Mouse (Mus musculus) NIH3T3 (cell line): ENCODE measurements around the gene Axin1.
"Not testable (repeated sequence)": the region's sequence is repeated elsewhere in the genome, so short reads cannot be mapped to it uniquely, and the experiment has no call there.

Source experiments
- DNase-seq: peaks from one replicate; pipeline ENCODE4 v3.0.0-alpha.2; 2012; ENCODE audit warnings: low read depth

Gene Axin1

GRCm38 (mm10) chr17:26119766-26120710, 18.4 kb upstream of the Axin1 start:
- peak; percentile 90 for DNase-seq

GRCm38 (mm10) chr17:26122431-26123140, 15.9 kb upstream of the Axin1 start:
- DNase-seq = no peak

DNA sequence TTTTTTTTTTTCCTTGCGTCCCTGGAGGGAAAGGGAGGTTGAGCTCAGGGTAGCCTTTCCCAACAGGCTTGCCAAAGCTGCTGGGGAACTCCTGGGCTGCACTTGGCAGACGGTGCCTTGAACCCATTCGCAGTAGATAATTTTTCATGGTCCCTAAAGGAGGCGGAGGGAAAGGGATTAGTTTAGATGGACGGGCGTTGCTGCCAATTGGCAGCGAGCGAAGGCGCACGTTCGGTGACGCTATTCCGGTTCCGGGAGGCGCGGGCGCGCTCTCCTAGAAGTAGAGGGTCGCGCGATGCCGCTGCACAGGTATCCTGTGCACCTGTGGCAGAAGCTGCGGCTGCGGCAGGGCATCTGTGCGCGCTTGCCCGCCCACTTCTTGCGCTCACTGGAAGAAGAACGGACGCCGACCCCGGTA, 15.2 kb upstream of the Axin1 start, which contains the start of gene Mrpl28:
TSS of gene Mrpl28 (plus strand) at position 234 of the 418 bp plus-strand sequence.
- DNase-seq = peak; percentile 100

- DNase-seq = no peak
These were observed 13.9 kb upstream of the Axin1 start for GRCm38 (mm10) chr17:26124560-26124959.

- no peak for DNase-seq
These were observed 13.3 kb upstream of the Axin1 start for GRCm38 (mm10) chr17:26125226-26125625.

DNA sequence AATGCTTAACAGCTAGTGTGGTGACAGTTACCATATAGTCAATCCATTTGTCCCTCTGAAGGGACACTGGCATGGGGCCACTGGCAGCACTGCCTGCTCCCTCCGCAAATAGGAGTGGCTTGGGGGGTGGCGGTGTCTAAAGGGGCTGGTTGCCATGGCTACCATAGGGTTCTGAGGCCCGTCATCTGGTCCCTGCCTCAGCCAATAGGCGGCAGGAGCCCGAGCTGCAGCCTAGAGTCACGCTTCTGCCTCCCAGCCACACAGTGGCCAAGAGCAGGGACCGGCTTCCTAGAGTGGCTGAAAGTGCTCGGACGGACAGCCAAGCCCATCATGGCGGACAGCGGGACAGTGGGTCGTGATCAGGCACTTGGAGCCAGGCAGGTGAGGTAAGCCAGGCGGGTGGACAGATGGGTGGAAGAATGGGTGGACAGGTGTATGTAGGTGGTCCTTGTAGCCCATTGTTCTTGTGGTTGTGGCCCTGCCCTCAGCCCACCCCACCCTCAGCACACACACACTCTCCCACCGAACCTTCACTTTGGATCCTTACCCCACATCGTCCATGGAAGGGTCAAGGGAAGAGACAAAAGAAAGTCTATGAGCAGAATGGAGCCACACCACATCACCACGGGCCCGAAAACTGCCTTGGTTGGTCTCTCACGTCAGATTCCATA, 7.3 kb upstream of the Axin1 start:
- no peak for DNase-seq

GRCm38 (mm10) chr17:26131856-26132853, 6.3 kb upstream of the Axin1 start:
- DNase-seq = no peak

- DNase-seq = no peak
These were observed 1.3 kb upstream of the Axin1 start for GRCm38 (mm10) chr17:26137106-26137750.

- DNase-seq = no peak
These were observed 747 bp upstream of the Axin1 start for GRCm38 (mm10) chr17:26137751-26138130.

DNA sequence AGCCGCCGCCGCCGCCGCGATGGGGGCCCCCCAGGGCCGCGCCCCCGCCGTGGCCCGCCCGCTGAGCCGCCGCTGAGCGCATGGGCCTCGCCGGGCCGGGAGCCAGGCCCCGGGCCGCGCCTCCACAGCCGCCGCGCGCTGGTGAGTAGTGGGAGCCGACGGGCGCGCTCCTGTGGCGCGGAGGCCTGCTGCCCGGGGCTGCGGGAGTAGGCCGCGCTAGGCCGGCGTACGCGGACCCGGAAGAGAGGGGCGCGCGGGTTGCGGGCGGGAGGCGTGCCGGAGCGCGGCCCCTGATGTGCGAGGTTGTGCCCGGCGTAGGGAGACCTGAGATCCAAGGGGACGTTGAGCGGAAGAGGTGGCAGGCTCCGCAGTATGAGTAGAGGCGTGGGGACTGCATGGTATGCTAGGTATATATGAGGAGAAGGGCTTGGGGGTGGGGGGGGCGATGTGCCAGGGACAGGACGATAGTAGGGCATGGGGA, 453 bp downstream of the Axin1 start:
- DNase-seq = peak; percentile 75

DNA sequence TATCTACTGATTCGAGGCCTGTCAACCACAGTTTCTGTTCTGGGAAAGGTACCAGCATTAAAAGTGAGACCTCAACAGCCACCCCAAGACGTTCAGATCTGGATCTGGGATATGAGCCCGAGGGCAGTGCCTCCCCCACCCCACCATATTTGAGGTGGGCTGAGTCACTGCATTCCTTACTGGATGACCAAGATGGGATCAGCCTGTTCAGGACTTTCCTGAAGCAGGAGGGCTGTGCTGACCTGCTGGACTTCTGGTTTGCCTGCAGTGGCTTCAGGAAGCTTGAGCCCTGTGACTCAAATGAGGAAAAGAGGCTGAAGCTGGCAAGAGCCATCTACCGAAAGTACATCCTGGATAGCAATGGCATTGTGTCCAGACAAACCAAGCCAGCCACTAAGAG, 4.3 kb downstream of the Axin1 start:
- DNase-seq = peak; percentile 67

GRCm38 (mm10) chr17:26143386-26143785, 4.9 kb downstream of the Axin1 start:
- DNase-seq = no peak

DNA sequence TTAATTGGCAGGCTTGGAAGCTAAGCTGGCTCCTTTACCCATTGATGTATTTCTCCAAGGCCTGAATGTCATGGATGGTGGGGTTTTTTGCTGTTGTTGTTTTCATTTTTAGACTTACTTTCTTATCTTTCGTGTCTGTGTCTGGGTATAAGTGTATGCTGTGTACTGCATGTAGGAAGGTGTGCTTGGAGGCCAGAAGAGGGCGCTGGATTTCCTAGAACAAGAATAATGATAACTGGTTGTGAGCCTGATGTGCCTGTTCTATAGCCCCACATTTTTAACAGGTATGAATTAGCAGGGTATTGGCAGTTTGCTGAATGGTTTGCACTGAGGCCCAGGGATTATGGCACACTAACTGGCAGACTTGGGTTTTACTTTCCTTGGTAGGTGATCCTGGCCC, 10.6 kb downstream of the Axin1 start:
- DNase-seq = no peak

GRCm38 (mm10) chr17:26151886-26152630, 13.6 kb downstream of the Axin1 start:
- peak; percentile 50 for DNase-seq

DNA sequence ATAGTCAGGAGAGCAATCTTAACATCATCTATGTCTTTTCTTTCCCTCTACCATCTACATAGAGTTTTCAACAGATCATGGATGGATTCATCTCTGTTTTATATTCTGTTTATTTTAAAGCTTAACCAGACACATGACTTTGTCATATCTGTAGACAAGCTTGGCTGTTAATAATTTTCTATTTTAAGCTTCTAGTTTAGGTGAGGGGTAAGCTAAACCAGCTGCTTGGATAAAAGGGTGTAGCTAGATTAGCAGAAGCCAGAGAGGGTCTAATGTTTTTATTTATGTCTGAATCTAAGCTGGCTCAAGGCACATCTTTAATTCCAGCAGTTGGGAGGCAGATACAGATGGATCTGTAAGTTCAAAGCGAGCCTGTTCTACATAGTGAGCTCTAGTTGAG, 24.2 kb downstream of the Axin1 start:
- no peak for DNase-seq

- no peak for DNase-seq
These were observed 29.6 kb downstream of the Axin1 start for GRCm38 (mm10) chr17:26168039-26168438.

DNA sequence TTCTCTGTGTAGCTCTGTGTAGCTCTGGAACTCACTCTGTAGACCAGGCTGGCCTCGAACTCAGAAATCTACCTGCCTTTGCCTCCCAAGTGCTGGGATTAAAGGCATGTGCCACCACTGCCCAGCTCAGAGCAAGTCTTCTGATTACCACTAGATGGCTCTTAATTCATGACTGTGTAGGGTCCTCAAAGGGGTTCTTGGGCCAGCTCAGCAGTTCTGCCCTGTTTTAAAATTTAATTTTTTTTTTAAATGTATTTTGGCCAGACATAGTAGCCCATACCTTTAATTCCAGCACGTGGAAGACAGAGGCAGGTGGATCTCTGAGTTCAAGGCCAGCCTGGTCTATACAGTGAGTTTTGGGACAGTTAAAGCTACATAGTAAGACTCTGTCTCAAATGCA, 36.8 kb downstream of the Axin1 start:
- not testable (repeated sequence) for DNase-seq

DNA sequence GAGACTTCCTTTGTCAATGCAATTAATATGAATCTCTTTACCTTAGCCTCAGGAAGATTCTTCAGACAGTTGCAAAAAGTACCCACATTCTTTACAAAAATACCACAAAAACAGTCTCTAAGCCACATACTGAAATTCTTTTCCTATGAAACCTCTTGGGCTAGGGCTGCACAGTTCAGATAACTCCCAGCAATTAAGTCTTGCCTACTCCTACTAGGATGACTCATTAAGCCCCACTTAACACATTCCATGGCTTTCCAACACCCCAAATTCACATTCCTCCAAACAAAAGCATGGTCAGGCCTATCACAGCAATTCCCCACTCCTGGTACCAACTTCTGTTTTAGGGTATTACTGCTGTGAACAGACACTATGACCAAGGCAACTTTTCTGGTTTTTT, 40.1 kb downstream of the Axin1 start:
- DNase-seq = no peak

DNA sequence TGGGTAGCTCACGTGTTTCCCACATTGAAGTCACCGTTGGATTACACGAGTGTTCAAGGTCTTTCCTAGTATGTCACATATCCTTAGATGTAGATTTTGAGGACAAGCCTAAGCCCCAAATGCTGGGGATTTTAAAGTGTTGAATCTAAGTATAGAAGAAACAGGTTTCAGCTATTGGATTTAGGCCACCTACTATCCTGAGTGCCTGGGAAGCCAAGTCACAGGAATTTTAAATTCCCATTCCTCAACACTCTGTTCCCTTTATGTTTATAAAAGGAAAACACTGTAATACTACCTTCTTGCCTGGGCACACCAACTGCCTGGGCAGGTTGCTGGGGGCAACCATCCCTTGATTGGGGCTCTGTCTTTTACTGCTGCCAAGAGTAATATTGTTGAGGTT, 42.7 kb downstream of the Axin1 start:
- no peak for DNase-seq

DNA sequence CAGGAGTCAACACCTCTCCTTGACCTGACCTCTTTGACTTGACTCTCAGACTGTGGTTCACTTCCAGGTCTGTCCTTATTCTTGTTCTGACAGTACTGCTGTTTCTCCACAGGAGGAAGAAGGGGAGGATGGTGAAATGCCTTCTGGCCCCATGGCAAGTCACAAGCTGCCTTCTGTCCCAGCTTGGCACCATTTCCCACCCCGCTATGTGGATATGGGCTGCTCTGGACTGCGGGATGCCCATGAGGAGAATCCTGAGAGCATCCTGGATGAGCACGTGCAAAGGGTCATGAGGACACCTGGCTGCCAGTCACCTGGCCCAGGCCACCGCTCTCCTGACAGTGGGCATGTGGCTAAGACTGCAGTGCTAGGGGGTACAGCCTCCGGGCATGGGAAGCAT, 49.1 kb downstream of the Axin1 start:
- no peak for DNase-seq
